Mouse (Mus musculus): Measurements from ENCODE around the gene Gm6525.

Gm6525 gene

DNA sequence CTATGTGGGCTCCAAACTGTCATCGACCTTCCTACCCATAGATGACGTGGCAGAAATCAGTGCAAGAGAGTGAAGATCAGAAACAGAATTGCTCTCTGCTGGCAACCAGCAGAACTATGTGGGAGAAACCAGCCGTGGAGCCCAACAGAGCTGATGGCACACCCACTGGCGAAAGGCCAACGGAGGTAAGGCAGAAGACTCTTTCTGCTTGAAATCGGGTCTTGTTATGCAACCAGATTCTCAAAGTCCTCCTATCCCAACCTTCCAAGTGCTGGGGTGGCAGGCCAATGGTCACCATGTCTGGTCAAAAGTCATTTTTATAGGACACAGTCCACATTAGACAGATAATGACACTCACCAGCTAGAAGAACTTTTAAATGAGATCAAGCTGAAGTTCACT, 40.6 kb downstream of the Gm6525 start:
- DNase-seq (ENCODE audit: low spot score), result no peak

DNA sequence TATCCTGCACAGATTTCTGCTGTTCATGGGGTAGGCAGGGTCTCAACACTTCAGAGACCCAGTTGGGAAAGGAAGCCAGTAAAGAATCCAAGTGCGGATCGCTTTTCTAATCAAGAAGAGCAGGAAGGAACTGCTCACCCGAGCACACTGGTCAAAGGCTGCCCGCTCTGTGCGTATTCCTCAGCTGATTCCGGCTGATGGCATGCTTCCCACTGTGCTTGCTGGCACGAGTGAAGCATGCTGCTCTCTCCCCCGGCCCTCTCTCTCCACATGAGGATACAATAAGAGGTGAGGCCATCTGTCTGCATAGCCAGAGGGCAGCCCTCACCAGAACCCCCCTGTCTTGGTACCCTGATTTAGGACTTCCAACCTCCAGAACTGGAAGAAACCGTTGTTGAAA, 41.3 kb downstream of the Gm6525 start:
- no peak for DNase-seq (ENCODE audit: low spot score)

DNA sequence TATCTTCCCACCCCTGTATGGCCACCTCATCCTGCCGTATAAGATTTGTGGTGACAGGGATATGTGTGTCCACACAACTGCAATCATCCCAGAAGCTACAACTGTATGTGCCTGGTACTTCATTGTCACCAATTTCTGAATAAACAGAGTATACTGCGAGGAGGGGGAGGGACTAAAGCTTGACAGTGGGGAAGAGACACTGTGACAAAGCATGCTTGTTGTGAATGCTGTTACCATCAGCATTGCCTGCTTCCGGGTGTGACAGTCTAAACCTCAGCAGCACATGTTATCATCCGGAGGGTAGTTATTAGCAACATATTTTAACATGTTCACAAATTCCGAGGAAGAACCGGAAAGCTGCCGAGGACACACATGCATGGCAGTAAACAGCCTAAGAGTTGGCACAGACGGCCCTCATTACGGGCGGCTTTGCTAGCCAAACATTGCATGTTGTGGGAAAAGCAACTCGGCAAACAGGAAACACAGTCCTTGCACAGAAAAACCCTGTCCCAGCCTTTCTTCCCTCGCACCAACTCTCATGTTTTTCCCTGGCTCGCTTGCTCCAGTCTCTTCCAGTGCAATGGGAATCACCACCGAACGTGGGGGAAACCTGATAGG, 41.9 kb downstream of the Gm6525 start:
- DNase-seq (ENCODE audit: low spot score), result no peak

DNA sequence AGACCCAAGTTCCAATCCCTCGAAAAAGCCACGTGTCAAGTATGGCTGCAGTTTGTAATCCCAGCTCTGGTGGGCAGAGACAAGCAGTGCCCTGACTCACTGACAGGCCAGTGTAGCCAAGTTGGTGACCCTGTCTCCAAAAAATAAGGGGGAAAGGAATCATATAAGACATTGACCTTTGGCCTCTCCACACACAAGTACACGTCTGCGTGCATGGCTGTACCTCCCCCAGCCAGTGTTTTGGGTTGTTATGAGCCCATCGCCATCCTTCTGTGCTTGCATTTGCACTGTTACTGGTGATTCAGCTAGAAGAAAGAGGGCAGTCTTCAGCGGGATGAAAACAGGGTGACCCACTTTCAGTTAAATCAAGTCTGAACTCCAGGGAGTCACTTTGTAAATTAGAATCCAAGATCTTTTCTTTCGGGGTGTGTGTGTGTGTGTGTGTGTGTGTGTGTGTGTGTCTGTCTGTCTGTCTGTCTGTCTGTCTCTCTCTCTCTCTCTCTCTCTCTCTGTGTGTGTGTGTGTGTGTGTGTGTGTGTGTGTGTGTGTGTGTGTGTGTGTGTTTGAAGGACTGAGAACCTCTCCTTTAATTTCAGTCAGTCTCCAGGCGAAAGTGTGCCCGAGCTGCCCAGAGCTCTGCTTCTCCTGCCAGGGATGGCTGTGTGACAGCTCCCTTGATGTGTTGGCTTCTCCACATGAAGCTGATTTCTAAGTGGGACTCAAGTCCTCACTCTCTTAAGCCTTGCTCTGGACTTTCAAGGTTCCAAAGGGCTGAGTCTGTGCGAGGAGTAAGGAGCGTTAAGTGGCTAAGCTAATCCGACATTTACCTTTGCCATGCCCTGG, 43.4 kb downstream of the Gm6525 start:
- DNase-seq (ENCODE audit: low spot score), result no peak

DNA sequence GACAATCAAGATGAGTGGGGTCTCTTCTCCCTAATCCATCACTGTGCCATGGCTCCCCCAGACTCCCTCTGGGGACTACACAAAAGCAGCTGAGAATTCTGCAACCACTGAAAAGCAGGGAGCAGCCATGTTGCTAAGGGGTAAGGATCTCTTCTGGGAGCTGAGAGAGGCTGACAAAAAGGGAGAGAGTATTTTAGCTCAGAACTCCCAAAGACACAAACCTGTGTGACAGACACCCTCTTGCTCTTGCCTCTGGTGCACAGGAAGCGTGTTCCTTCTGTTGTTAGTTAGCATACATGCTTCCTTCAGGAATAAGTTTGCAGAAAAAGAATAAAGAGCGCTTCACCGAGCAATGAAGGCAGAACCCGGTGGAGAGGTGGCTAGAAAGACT, 44.1 kb downstream of the Gm6525 start:
- no peak for DNase-seq (ENCODE audit: low spot score)

DNA sequence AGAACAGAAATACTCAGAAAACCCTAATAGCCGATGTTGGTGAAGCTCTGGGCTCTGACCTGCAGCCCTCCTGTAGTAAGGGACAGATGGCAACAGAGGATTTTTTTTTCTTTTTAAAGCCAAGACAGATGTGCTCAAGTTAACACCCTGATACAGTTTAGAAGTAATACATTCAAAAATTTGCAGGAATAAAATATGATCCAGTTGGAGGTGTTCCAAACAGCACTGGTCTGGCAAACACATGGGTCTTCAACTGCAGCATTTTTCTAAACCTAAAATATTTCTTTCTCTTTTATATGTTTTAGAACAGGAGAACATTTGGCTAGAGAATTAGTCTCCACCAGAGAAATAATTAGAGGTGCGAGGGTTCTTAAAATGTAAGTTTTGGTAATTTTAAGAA, 44.6 kb downstream of the Gm6525 start:
- no peak for DNase-seq (ENCODE audit: low spot score)

DNA sequence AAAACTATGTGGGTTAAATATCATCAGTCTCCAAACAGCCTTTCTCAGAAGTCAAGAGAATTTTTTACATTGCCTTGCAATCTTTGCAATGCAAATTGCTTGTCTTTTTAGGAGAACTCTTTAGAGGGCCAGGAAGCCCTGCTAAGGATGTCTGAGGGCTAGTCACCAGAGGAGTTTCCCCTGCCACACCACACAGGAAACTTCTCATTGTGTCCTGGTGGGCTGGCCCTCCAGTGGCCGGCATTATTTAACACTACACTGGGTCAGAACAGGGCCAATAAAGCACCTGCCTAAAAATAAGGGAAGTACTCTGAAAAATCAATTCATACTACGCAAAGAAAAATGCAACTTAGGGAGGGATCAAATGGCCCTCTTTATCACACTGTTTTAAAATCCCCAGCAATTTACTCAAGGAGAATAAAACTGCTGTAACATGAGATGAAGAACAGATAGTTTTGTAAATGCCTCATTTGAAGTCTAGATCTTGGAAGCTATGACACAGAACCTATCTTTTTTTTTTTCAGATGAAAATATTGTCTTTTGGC, 45.3 kb downstream of the Gm6525 start:
- no peak for DNase-seq (ENCODE audit: low spot score)

DNA sequence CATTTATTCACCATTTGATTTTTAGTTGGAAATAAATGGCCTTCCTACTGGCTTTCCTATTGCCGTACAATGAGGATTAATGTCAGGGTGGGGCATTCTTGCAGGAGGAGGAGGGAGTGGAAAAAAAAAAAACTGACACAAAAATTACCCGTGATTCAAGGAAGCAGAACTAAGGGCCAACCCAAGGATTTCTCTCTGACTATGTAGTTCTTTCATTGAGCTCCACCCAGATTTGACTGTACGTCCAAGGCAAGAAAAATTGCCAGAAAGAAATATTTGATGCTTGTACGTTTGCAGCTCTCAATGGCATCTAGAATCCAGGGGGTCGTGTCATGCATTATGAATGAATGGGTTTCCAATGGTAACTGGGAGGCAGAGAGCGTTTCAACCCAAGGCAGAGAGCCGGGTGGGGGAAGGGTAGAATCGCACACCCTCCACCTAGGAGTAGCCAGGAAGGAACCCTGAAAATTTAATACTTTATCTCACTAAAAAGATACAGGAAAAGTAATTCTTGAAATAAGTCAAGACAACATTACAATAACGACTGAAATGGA, 45.9 kb downstream of the Gm6525 start:
- DNase-seq (ENCODE audit: low spot score), result no peak

DNA sequence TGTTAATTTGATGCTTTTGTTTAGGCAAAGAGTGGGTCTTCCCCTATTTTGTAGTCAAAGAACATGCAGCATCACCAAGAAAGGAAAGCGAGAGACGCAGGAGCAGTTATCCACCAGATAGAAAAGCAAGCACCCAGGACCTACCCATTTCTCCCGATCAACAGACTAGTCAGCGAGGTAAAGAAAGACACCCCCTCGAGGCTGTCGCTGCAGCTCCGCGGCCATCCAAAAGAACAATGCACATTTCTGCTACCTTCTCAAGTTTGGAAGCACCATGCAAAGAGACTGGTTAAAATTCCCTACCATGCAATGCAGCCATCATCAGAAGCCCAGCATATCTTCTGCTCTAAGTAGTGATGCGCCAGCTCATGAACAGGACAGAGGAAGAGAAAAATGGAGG, 46.4 kb downstream of the Gm6525 start:
- no peak for DNase-seq (ENCODE audit: low spot score)

DNA sequence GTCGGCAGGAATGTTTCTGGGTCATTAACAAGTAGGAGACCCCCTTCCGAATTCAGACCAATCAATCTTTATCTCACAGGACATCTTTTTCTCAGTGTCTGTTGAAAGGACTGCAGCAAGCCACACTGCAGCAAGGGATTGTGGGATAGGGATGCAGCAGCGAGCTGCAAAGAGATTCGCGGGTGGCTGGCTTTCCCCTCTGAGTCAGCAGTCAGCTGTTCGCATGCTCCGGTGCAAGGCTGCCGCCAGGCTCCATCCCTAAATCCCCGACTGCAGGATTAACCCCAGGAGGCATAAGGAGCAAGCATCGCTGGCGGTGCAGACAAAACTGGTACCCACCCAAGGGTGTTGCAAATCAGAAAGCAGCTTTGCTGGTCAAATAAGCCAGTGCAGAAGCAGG, 46.8 kb downstream of the Gm6525 start:
- DNase-seq (ENCODE audit: low spot score), result no peak

All from urinary bladder, postnatal 10 days (tissue).